Mouse (Mus musculus) brain, embryonic 14.5 days (tissue): Measurements from ENCODE around the gene Samd8. TPM values are rescaled to one million over a fixed set of nuclear protein-coding genes. Genes with fewer than 3 reads are reported as not detected.

ENCODE experiments used
- DNase-seq: peaks from one replicate; pipeline ENCODE4 v3.0.0-alpha.2; 2011; ENCODE audit warnings: low read depth
- CTCF ChIP-seq: fragments of 200-500 bp; IDR thresholded peaks from 2 replicates; pipeline ENCODE4 v1.5.1; 2012; ENCODE audit warnings: inconsistent platforms, mild to moderate bottlenecking, moderate library complexity, borderline replicate concordance; ENCODE audit not compliant: insufficient read depth, insufficient read length; ENCODE audit errors: extremely low read depth
- POLR2A ChIP-seq: fragments of 200-500 bp; IDR thresholded peaks from 2 replicates; pipeline ENCODE4 v1.6.1; 2012; ENCODE audit warnings: mild to moderate bottlenecking, inconsistent platforms, borderline replicate concordance; ENCODE audit not compliant: poor library complexity, insufficient read depth, insufficient read length, severe bottlenecking; ENCODE audit errors: extremely low read depth
- polyA plus RNA-seq: library from polyadenylated mRNA; depleted of rRNA; stranded (reverse); fragments of >200 nt; gene quantifications from 2 replicates; pipeline ENCODE4 v1.2.3, GENCODE M21; 2012

Gene Samd8
- polyA plus RNA-seq, 1 experiment = 30.1 TPM

DNA sequence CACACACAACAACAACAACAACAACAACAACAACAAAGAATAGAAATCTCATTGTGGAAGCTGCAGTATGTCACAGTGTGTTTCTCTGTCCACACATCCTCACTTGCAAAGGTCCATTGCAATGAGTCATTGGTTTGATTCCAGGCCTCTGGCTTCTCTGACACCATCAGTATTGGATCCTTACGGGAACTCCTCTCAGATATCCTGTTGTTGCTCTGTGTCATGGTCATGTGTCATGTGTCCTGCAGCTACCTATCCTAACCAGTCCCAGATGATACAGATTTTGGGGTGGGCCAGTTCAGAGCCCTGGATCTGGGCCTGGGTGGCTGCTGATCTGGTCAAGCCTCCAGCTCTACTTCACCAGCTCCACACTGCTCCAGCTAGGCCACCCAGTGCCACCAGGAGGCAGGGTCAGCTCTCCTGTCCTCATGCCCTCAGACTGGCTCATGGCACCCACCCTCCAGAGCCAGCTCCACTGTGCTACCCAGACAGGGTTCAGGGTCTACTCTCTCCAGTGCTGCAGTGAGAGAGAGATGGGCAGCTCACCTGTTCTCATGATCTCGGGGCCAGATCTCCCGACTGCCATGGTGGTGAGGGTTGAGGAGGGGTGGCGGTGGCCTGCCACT lies 70.7 kb downstream of the Samd8 start:
- TF ChIP-seq POLR2A = no peak
- no peak for TF ChIP-seq CTCF
- no peak for DNase-seq

DNA sequence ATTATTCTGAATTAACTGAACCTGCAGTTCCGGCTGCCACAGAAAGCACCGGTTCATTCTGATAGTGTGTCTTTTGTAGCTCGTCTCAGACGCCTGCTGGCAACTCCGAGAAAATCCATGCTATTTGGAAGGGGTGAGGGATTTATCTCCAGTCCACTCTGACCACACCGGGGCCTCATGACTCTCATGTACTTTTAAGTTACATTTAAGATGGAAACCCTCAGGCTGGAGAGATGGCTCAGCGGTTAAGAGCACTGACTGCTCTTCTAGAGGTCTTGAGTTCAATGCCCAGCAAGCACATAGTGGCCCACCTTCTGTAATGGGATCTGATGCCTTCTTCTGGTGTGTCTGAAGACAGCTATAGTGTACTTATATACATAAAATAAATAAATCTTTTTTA lies 72.0 kb downstream of the Samd8 start:
- no peak for DNase-seq
- TF ChIP-seq CTCF (no peak), POLR2A (no peak)

DNA sequence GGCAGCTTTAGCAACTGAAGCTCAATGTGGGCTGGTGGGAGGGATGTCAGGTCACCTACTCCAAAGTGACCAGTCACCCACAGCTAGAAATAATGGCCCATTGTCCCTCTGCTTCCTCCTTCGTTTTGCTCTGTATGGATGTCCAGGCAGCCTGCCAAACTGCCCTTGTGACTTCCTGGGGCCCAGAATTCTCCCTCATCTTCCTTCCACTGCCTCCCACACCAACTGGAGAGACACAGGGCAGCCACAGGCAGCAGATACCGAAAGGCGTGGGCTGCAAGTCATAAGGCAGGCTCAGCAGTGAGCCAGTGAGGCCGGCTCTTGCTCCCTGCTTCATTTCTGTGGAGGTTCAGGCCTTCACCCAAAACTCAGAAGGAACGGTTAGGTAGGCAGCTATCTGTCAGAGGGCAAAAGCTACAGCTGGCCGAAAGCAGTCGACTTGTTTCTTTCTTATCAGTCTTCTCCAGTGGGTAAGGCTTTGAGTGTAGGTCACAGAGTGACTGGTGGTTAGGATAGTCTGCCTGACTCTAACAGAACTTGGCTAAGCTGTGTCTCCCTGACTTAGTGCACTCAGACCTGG lies 72.6 kb downstream of the Samd8 start:
- no peak for TF ChIP-seq POLR2A
- no peak for TF ChIP-seq CTCF
- peak; percentile 54 for DNase-seq

DNA sequence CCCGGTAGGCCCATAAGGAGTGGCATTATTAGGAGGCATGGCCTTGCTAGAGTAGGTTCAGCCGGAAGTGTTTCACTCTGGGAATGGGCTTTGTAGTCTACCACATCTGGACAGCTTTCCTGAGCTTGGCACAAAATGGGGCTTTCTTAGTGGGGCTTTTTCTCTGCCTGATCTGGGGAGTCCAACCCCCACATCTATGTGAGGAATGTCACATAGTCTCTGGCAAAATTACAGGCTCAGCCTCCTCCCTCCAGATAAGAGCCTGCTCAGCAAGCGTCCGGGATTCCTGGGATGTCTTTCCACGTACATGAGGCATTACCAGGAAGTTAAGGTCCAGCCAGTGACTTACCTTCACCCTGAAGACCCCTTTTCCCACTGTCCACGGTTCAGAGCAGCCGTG lies 73.6 kb downstream of the Samd8 start:
- no peak for DNase-seq
- TF ChIP-seq CTCF = no peak
- TF ChIP-seq POLR2A = no peak

DNA sequence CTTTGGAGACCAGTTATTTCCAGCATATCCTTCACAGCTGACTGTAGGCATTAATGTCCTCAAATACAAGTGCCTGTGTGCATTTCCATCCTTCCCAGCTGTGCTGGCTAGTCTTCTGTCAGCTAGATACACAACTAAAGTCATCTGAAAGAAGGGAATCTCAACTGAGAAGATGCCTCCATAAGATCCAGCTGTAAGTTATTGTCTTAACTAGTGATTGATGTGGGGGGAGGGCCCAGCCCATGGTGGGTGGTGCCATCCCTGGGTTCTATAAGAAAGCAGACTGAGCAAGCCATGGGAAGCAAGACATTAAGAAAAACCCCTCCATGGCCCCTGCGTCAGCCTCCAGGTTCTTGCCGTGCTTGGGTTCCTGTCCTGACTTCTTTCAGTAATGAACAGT lies 74.6 kb downstream of the Samd8 start, which contains the start of gene Vdac2:
Vdac2 (plus strand) TSS at position 301 of the 400 bp plus-strand sequence.
- TF ChIP-seq POLR2A (no peak), CTCF (no peak)
- no peak for DNase-seq

DNA sequence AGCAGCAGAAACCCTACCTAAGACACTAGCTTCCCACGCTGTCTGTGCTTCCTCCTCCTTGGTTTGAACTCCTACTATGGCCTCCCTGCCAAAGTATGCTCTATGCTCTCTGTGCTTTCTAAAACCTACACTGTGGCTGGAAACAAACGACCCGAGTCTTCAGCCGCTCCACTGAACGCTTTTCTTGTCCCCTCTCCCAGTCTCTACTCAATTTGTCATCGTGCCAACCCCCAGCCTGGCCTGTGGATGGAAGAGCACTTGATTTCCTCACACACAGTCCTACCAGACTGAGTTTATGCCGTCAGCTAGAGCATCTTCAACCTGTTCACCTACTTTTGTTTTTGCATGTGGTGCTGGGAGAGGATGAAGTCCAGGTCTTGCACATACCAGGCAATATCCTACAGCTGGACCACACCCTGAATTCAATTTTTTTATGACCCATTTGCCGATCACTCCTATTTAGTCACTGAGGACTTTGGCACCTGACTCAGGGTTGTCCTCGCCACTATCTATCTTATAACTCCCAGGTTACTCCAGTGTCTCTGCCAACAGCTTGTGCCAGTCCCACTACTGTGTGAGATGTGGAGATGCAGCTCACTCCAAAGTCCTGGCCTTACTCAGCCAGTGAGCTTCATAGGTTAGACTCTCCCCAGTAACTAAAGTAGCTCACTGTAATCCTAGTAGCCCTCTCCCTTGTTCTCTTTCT lies 75.6 kb downstream of the Samd8 start:
- peak; percentile 36 for DNase-seq
- no peak for TF ChIP-seq POLR2A

DNA sequence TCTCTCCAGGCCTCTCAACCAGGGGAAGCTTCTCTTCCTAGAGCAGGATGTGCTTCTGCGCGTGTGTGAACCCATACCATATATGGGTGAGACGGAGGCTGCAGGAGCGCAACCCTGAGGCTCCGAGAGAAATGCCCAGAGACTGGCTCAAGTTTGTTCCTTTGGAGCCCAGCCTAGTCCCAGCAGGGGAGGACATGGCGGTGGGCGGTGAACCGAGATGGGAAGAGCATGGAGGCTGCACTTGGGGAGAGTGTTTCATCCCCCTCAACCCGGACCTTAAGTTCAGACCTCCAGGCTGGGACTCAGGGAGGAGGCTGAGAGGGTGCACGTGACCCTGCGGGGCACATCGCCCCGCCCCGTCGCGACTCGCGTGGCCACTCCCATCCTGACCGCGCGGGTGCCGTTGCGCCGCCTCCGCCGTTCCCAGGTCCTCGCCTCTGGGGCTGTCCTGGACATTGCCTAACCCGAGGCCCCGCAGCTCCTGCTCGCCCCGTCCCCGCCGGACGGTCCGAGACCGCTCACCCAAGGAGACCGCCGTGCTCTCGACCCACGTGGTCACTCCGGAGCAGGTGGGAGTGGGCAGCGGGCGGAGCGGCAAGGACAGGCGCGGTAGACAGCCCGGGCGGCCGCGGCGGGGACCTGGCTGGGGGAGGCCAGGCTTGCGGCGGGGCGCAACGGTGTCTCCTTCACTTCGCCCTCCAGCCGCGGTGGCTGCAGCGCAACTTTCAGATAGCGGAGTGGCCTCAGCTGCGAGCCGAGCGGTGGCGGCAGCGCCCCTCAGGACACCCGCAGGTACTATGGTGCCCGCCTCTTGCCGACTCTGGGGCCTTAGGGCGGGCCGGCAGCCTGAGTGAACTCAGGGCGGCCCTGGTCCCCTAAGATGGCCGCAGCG lies 80.8 kb downstream of the Samd8 start:
- no peak for TF ChIP-seq CTCF
- TF ChIP-seq POLR2A = peak; percentile 73
- peak; percentile 97 for DNase-seq

DNA sequence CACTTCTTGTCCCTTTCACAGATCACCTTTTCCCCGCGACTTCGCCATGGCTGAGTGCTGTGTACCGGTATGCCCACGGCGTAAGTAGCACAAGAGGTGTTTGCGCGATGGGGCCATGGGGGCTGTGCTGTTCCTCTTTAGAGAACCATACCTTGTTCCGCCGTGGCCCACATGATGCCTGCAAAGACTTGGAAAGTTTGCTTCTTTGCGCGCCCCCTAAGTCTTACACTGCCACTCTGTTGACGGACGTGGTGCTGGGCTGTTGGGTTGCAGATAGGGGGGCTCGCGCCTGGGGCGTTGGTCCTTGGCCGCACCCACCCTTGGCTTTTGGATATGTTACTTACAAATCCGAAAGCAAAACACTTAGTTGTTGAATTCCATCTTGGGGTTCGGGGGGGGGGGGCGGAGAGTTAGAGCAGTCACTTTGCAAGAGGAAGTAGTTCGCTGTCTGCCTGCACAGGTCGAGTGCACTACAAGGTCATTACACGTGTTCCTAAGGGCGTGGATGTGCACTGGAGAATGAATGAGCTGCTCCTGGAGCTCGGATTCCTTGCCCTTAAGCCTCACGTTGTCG lies 81.6 kb downstream of the Samd8 start:
- TF ChIP-seq CTCF (no peak), POLR2A (no peak)
- no peak for DNase-seq

DNA sequence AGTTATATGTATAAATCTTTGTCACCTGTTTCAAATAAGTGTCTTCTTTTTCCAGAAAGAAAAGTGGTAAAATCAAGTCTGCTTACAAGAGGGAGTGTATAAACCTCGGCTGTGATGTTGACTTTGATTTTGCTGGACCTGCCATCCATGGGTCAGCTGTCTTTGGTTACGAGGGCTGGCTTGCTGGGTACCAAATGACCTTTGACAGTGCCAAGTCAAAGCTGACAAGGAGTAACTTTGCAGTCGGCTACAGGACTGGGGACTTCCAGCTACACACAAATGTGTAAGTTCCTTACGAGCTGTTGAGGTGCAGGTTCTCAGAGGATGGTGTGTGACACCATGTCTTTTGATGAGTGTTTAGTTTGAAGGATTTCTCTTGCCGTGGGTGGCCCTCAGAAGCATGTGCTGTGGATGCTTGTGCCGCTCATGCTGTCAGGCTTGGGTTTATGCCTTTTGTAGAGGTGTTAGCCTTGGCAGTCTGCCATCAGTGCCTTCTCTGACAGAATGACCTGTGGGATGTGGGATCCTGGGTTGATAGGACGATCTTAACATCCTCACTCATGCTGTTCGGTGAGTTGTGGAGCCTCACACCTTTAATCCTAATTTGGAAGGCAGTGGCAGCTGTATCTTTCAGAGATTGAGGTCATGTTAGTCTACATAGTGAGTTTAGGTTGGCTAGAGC lies 88.1 kb downstream of the Samd8 start:
- DNase-seq = no peak
- TF ChIP-seq POLR2A = no peak
- TF ChIP-seq CTCF = no peak

DNA sequence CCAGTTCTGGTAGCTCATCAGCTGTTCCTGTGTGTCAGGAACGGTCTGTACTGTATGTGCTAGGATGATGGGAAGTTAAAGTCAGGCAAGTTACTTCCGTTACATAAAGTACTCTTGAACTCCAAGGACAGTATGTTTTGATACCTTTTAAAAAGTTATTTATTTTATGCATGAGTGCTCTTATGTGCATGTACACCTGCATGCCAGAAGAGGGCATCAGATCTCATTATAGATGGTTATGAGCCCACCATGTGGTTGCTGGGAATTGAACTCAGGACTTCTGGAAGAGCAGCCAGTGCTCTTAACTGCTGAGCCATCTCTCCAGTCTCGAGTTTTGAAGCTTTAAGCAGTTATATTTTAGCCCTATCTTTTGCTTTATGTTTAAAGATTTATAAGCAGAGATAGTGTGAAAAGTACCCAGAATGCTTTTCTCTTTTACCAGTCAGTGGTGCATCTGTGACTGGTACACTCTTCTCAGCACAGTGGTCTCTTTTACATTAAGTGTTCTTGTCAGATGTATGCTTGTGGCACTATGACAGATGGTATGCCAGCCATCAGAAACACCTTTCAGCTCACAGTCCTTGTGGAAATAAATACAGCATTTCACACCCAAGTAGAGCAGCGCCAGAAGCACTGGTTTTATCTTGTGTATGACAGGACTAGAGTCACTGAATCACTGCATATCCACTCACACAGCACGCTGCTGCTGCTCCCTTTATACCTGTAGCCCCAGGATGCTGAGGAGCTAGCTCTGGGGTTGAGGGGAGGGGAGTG lies 91.7 kb downstream of the Samd8 start:
- no peak for TF ChIP-seq CTCF
- TF ChIP-seq POLR2A = no peak
- peak; percentile 78 for DNase-seq

DNA sequence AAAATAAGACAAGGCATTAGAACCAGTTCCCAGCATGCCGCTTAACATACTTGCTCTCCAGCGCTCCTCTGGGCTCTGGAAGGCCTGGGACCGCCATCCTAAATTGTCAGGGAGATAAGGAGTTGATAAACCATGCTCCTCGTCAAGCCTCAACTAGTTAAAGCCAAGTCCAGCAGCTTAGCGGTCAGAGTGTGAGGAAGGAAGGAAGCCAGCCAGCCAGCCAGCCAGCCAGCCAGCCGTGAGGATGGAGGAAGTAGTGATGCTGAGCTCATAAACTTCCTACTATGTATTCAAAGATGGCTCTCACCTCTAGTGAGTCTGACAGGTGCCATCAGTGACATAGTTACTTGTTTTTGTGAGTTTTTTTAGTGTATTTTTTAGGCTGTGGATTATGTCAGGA lies 92.9 kb downstream of the Samd8 start:
- DNase-seq = no peak
- TF ChIP-seq CTCF (no peak), POLR2A (no peak)
